Mouse (Mus musculus) testis, adult 2 months (tissue): ENCODE results near the gene Tesmin. TPM values are rescaled to one million over a fixed set of nuclear protein-coding genes. Genes with fewer than 3 reads are reported as not detected.

Source experiments
- H3K27ac ChIP-seq: fragments of 200-500 bp; 2 replicates; pipeline ENCODE4 v1.5.1; 2012; ENCODE audit warnings: low read depth, low read length; ENCODE audit not compliant: control insufficient read depth, insufficient read depth
- H3K27me3 ChIP-seq: fragments of 200-500 bp; 2 replicates; pipeline ENCODE4 v1.6.1; 2012; ENCODE audit warnings: mild to moderate bottlenecking, low read length, moderate library complexity; ENCODE audit not compliant: control insufficient read depth, insufficient read depth
- H3K36me3 ChIP-seq: fragments of 200-500 bp; 2 replicates; pipeline ENCODE4 v1.6.1; 2012; ENCODE audit warnings: mild to moderate bottlenecking, low read length; ENCODE audit not compliant: control insufficient read depth, insufficient read depth
- H3K4me1 ChIP-seq: fragments of 200-500 bp; 2 replicates; pipeline ENCODE4 v1.6.1; 2012; ENCODE audit warnings: low read length; ENCODE audit not compliant: control insufficient read depth, insufficient read depth
- H3K4me3 ChIP-seq: fragments of 200-500 bp; 2 replicates; pipeline ENCODE4 v1.5.1; 2012; ENCODE audit warnings: low read depth, mild to moderate bottlenecking, low read length, moderate library complexity, mixed read lengths; ENCODE audit not compliant: control insufficient read depth
- CTCF ChIP-seq: fragments of 200-500 bp; IDR thresholded peaks from 2 replicates; pipeline ENCODE4 v1.5.1; 2012; ENCODE audit warnings: low read depth, mild to moderate bottlenecking, inconsistent platforms, low read length, moderate library complexity; ENCODE audit not compliant: control insufficient read depth, insufficient read depth, insufficient replicate concordance
- POLR2A ChIP-seq: fragments of 200-500 bp; IDR thresholded peaks from 2 replicates; pipeline ENCODE4 v1.6.1; 2012; ENCODE audit warnings: low read depth, mild to moderate bottlenecking, inconsistent platforms, low read length, moderate library complexity; ENCODE audit not compliant: control insufficient read depth
- polyA plus RNA-seq: library from polyadenylated mRNA; depleted of rRNA; stranded (reverse); fragments of >200 nt; gene quantifications from 2 replicates; pipeline ENCODE4 v1.2.3, GENCODE M21; 2012

The Tesmin gene
- polyA plus RNA-seq, 1 experiment, result 134 TPM

- no peak for TF ChIP-seq POLR2A
- no peak for TF ChIP-seq CTCF
- Histone ChIP-seq H3K27me3 (no peaks in the 10 kb centered on the region), H3K4me1 (no peaks in the 10 kb centered on the region), H3K4me3 (no peak overlapping the region), H3K36me3 (no peaks in the 10 kb centered on the region), H3K27ac (no peak overlapping the region)
Measured at GRCm38 (mm10) chr19:3431969-3432368, 43.3 kb downstream of the Tesmin start.

GRCm38 (mm10) chr19:3434124-3434523 lies 45.5 kb downstream of the Tesmin start:
- H3K27me3 ChIP-seq, result no peaks in the 10 kb centered on the region
- no peaks in the 10 kb centered on the region for H3K36me3 ChIP-seq
- H3K27ac ChIP-seq, result no peak overlapping the region
- no peak overlapping the region for H3K4me3 ChIP-seq
- TF ChIP-seq POLR2A, result no peak
- TF ChIP-seq CTCF, result no peak
- no peaks in the 10 kb centered on the region for H3K4me1 ChIP-seq

- Histone ChIP-seq H3K27me3 (no peaks in the 10 kb centered on the region), H3K4me3 (no peak overlapping the region), H3K4me1 (no peaks in the 10 kb centered on the region), H3K27ac (no peak overlapping the region), H3K36me3 (no peaks in the 10 kb centered on the region)
- TF ChIP-seq POLR2A, result no peak
- TF ChIP-seq CTCF, result no peak
Measured at GRCm38 (mm10) chr19:3434641-3435040, 46.0 kb downstream of the Tesmin start.

- H3K4me1 ChIP-seq, result no peaks in the 10 kb centered on the region
- H3K36me3 ChIP-seq, result no peaks in the 10 kb centered on the region
- H3K27ac ChIP-seq, result no peak overlapping the region
- H3K4me3 ChIP-seq, result no peak overlapping the region
- no peaks in the 10 kb centered on the region for H3K27me3 ChIP-seq
- no peak for TF ChIP-seq POLR2A
- TF ChIP-seq CTCF, result no peak
Measured at GRCm38 (mm10) chr19:3435824-3436223, 47.2 kb downstream of the Tesmin start.

GRCm38 (mm10) chr19:3436840-3437239 lies 48.2 kb downstream of the Tesmin start:
- no peak for TF ChIP-seq POLR2A
- peak; percentile 90 for TF ChIP-seq CTCF
- H3K27ac ChIP-seq, result no peak overlapping the region
- no peaks in the 10 kb centered on the region for H3K27me3 ChIP-seq
- no peaks in the 10 kb centered on the region for H3K36me3 ChIP-seq
- H3K4me1 ChIP-seq, result no peaks in the 10 kb centered on the region
- H3K4me3 ChIP-seq, result no peak overlapping the region

GRCm38 (mm10) chr19:3437980-3438379 lies 49.3 kb downstream of the Tesmin start:
- H3K36me3 ChIP-seq, result no peaks in the 10 kb centered on the region
- H3K4me1 ChIP-seq, result no peaks in the 10 kb centered on the region
- TF ChIP-seq POLR2A (no peak), CTCF (no peak)
- no peaks in the 10 kb centered on the region for H3K27me3 ChIP-seq
- H3K27ac ChIP-seq, result no peak overlapping the region
- H3K4me3 ChIP-seq, result no peak overlapping the region

- TF ChIP-seq POLR2A (no peak), CTCF (no peak)
- Histone ChIP-seq H3K4me3 (no peak overlapping the region), H3K27me3 (no peaks in the 10 kb centered on the region), H3K4me1 (no peaks in the 10 kb centered on the region; the same call in 1 of the 2 replicates), H3K36me3 (no peaks in the 10 kb centered on the region), H3K27ac (no peak overlapping the region)
Measured at GRCm38 (mm10) chr19:3440667-3441066, 52.0 kb downstream of the Tesmin start.

GRCm38 (mm10) chr19:3441092-3441491 lies 52.4 kb downstream of the Tesmin start:
- no peaks in the 10 kb centered on the region for H3K36me3 ChIP-seq
- no peaks in the 10 kb centered on the region for H3K27me3 ChIP-seq
- no peak overlapping the region for H3K27ac ChIP-seq
- no peaks in the 10 kb centered on the region; the same call in 1 of the 2 replicates for H3K4me1 ChIP-seq
- no peak overlapping the region for H3K4me3 ChIP-seq
- no peak for TF ChIP-seq POLR2A
- TF ChIP-seq CTCF, result no peak
